In genomic region chr4:130276573-130277176, GRCm38 (mm10) we compare ENCODE assay signal across 23 mouse cellular contexts. TPM values are rescaled to one million over a fixed set of nuclear protein-coding genes. Genes with fewer than 3 reads are reported as not detected.
A peak's percentile ranks its signal among the peaks of the same experiment; 100 is the strongest.
DNase-seq lines count a peak whose midpoint lies in the region; ATAC-seq and TF ChIP-seq lines count a peak whose summit lies in the region.
"Had no signal": no experiment of that assay in that cellular context is flagged by ENCODE, and none has a peak within 500 bp of the region (broad histone marks: within the 10 kb centered on the region; RNA-seq: fewer than 3 reads in every experiment).

No protein-coding gene starts in this region.

- ATAC-seq in forebrain, embryonic 12.5 days (ENCODE audit: low FRiP score) = no peak
- ATAC-seq in forebrain, embryonic 11.5 days (replicated peaks; ENCODE audit: low FRiP score) = no peak
- no peak for ATAC-seq in midbrain, embryonic 11.5 days (ENCODE audit: low FRiP score)
- ATAC-seq in midbrain, postnatal 0 days (ENCODE audit: low FRiP score) = no peak
- peak; percentile 50 for ATAC-seq in intestine, postnatal 0 days
- ATAC-seq in heart, embryonic 11.5 days (replicated peaks; ENCODE audit: insufficient number of reproducible peaks, low FRiP score, low TSS enrichment) = no peak
- ATAC-seq: lung, postnatal 0 days; Patski had no signal

- no peak overlapping the region for H3K27ac ChIP-seq in forebrain, embryonic 12.5 days
- no peak overlapping the region for H3K27ac ChIP-seq in forebrain, embryonic 11.5 days (ENCODE audit: low read depth, low read length)
- no peak overlapping the region for H3K27ac ChIP-seq in midbrain, embryonic 11.5 days (ENCODE audit: low read depth, low read length)
- no peak overlapping the region for H3K27ac ChIP-seq in midbrain, postnatal 0 days (ENCODE audit: low read depth, low read length)
- no peak overlapping the region for H3K27ac ChIP-seq in intestine, postnatal 0 days (ENCODE audit: low read depth, low read length)
- H3K27ac ChIP-seq in heart, embryonic 11.5 days (ENCODE audit: low read depth, low read length) = no peak overlapping the region
- H3K27ac ChIP-seq: embryonic facial prominence, embryonic 15.5 days; liver, embryonic 13.5 days had no signal

- H3K4me1 ChIP-seq in forebrain, embryonic 12.5 days = peaks cover 30% of the 10 kb centered on the region
- H3K4me1 ChIP-seq in forebrain, embryonic 11.5 days (replicated peaks; ENCODE audit: control insufficient read depth, insufficient read depth, low read length) = peaks cover 3% of the 10 kb centered on the region; the same call in 1 of the 2 replicates
- peaks cover 14% of the 10 kb centered on the region for H3K4me1 ChIP-seq in midbrain, embryonic 11.5 days (ENCODE audit: control insufficient read depth, insufficient read depth, low read length)
- no peaks in the 10 kb centered on the region for H3K4me1 ChIP-seq in midbrain, postnatal 0 days (ENCODE audit: insufficient read depth, low read length)
- peaks cover 3% of the 10 kb centered on the region; the same call in 1 of the 2 replicates for H3K4me1 ChIP-seq in intestine, postnatal 0 days (replicated peaks; ENCODE audit: control insufficient read depth, insufficient read depth, low read length)
- peaks cover 17% of the 10 kb centered on the region for H3K4me1 ChIP-seq in heart, embryonic 11.5 days (ENCODE audit: control insufficient read depth, insufficient read depth, low read length)

- peak overlapping the region; percentile 25; the same call in 1 of the 2 replicates for H3K9ac ChIP-seq in forebrain, embryonic 12.5 days
- H3K9ac ChIP-seq in forebrain, embryonic 11.5 days (ENCODE audit: low read length) = no peak overlapping the region
- no peak overlapping the region for H3K9ac ChIP-seq in midbrain, embryonic 11.5 days (ENCODE audit: low read length)
- no peak overlapping the region for H3K9ac ChIP-seq in midbrain, postnatal 0 days (replicated peaks; ENCODE audit: low read length, poor library complexity, severe bottlenecking)
- H3K9ac ChIP-seq in intestine, postnatal 0 days (ENCODE audit: low read depth, low read length) = peak overlapping the region; percentile 7; the same call in 1 of the 2 replicates
- no peak overlapping the region for H3K9ac ChIP-seq in heart, embryonic 11.5 days (ENCODE audit: low read depth, low read length)
- H3K9ac ChIP-seq: embryonic facial prominence, embryonic 15.5 days; liver, embryonic 13.5 days had no signal

- TF ChIP-seq CTCF in midbrain, postnatal 0 days (IDR thresholded peaks at IDR 0.05) = no peak
- TF ChIP-seq CTCF in intestine, postnatal 0 days (IDR thresholded peaks at IDR 0.05; ENCODE audit: low read depth) = no peak

- intact Hi-C loops in left cerebral cortex, postnatal 4 days (cut with DNase I) = no loop called here

- DNase-seq in forebrain, embryonic 11.5 days (ENCODE audit: low spot score) = no peak
- peak; percentile 64 for DNase-seq in midbrain, embryonic 11.5 days (ENCODE audit: low spot score, missing footprints)
- DNase-seq in midbrain, postnatal 0 days (ENCODE audit: low spot score) = no peak
- DNase-seq in brain, adult 2 months (ENCODE audit: low read depth, low spot score) = peak; percentile 32
- no peak for DNase-seq in left cerebral cortex, postnatal 4 days
- DNase-seq: B cell, adult 2 months; gastrocnemius, postnatal 10 days; heart, postnatal 10 days; kidney, adult 11 months; kidney, postnatal 10 days; liver, embryonic 13.5 days; right cerebral cortex, postnatal 4 days had no signal

- WGBS in forebrain, embryonic 12.5 days = 77% methylated on average over 7 of the region's 7 CpGs
- 68% methylated on average over 7 of the region's 7 CpGs for WGBS in forebrain, embryonic 11.5 days
- 70% methylated on average over 7 of the region's 7 CpGs for WGBS in midbrain, embryonic 11.5 days
- 77% methylated on average over 7 of the region's 7 CpGs for WGBS in midbrain, postnatal 0 days
- 30% methylated on average over 7 of the region's 7 CpGs for WGBS in intestine, postnatal 0 days
- WGBS in heart, embryonic 11.5 days (ENCODE audit: insufficient replicate concordance) = 60% methylated on average over 7 of the region's 7 CpGs

- H3K4me3 ChIP-seq in forebrain, embryonic 12.5 days (replicated peaks) = no peak overlapping the region
- H3K4me3 ChIP-seq in forebrain, embryonic 11.5 days (ENCODE audit: low read depth, low read length) = no peak overlapping the region
- no peak overlapping the region for H3K4me3 ChIP-seq in midbrain, embryonic 11.5 days (ENCODE audit: low read depth, low read length)
- no peak overlapping the region for H3K4me3 ChIP-seq in midbrain, postnatal 0 days (ENCODE audit: low read depth, low read length)
- no peak overlapping the region for H3K4me3 ChIP-seq in intestine, postnatal 0 days (ENCODE audit: low read depth, low read length)
- no peak overlapping the region for H3K4me3 ChIP-seq in heart, embryonic 11.5 days (ENCODE audit: low read depth, low read length)
- H3K4me3 ChIP-seq: liver, embryonic 13.5 days had no signal

- peaks cover 11% of the 10 kb centered on the region; the same call in 1 of the 2 replicates for H3K27me3 ChIP-seq in forebrain, embryonic 12.5 days
- peaks cover 2% of the 10 kb centered on the region; the same call in 1 of the 2 replicates for H3K27me3 ChIP-seq in forebrain, embryonic 11.5 days (ENCODE audit: control insufficient read depth, insufficient read depth, low read length)
- no peaks in the 10 kb centered on the region for H3K27me3 ChIP-seq in midbrain, embryonic 11.5 days (ENCODE audit: control insufficient read depth, insufficient read depth, low read length)
- H3K27me3 ChIP-seq in midbrain, postnatal 0 days (ENCODE audit: insufficient read depth, low read length) = no peaks in the 10 kb centered on the region
- peaks cover 14% of the 10 kb centered on the region; the same call in 1 of the 2 replicates for H3K27me3 ChIP-seq in intestine, postnatal 0 days (replicated peaks; ENCODE audit: control insufficient read depth, insufficient read depth, low read length)
- H3K27me3 ChIP-seq in heart, embryonic 11.5 days (ENCODE audit: control insufficient read depth, insufficient read depth, low read length) = peaks cover 70% of the 10 kb centered on the region
- H3K27me3 ChIP-seq: Patski had no signal

- H3K4me2 ChIP-seq in forebrain, embryonic 12.5 days = no peak overlapping the region
- H3K4me2 ChIP-seq in forebrain, embryonic 11.5 days (ENCODE audit: low read depth, low read length, severe bottlenecking) = no peak overlapping the region
- no peak overlapping the region for H3K4me2 ChIP-seq in midbrain, embryonic 11.5 days
- no peak overlapping the region for H3K4me2 ChIP-seq in midbrain, postnatal 0 days (ENCODE audit: low read depth, low read length, poor library complexity, severe bottlenecking)
- no peak overlapping the region; the same call in 1 of the 2 replicates for H3K4me2 ChIP-seq in intestine, postnatal 0 days (replicated peaks; ENCODE audit: low read depth)
- no peak overlapping the region for H3K4me2 ChIP-seq in heart, embryonic 11.5 days
- H3K4me2 ChIP-seq: liver, embryonic 13.5 days had no signal

- H3K9me3 ChIP-seq in forebrain, embryonic 12.5 days = no peaks in the 10 kb centered on the region
- no peaks in the 10 kb centered on the region for H3K9me3 ChIP-seq in forebrain, embryonic 11.5 days (ENCODE audit: control insufficient read depth, low read length)
- H3K9me3 ChIP-seq in midbrain, embryonic 11.5 days (ENCODE audit: control insufficient read depth, low read length) = no peaks in the 10 kb centered on the region
- H3K9me3 ChIP-seq in midbrain, postnatal 0 days (ENCODE audit: low read length) = no peaks in the 10 kb centered on the region
- no peaks in the 10 kb centered on the region for H3K9me3 ChIP-seq in intestine, postnatal 0 days (ENCODE audit: control insufficient read depth)
- H3K9me3 ChIP-seq in heart, embryonic 11.5 days (replicated peaks; ENCODE audit: control insufficient read depth, low read length) = no peaks in the 10 kb centered on the region
- H3K9me3 ChIP-seq: embryonic facial prominence, embryonic 15.5 days; liver, embryonic 13.5 days had no signal

- H3K36me3 ChIP-seq in forebrain, embryonic 12.5 days (replicated peaks) = no peaks in the 10 kb centered on the region
- no peaks in the 10 kb centered on the region for H3K36me3 ChIP-seq in forebrain, embryonic 11.5 days (ENCODE audit: control insufficient read depth, insufficient read depth, low read length)
- no peaks in the 10 kb centered on the region for H3K36me3 ChIP-seq in midbrain, embryonic 11.5 days (ENCODE audit: control insufficient read depth, insufficient read depth, low read length)
- no peaks in the 10 kb centered on the region for H3K36me3 ChIP-seq in midbrain, postnatal 0 days (ENCODE audit: insufficient read depth, low read length)
- no peaks in the 10 kb centered on the region for H3K36me3 ChIP-seq in intestine, postnatal 0 days (ENCODE audit: control insufficient read depth, insufficient read depth)
- H3K36me3 ChIP-seq in heart, embryonic 11.5 days (ENCODE audit: control insufficient read depth, insufficient read depth, low read length) = no peaks in the 10 kb centered on the region
- H3K36me3 ChIP-seq: embryonic facial prominence, embryonic 15.5 days; liver, embryonic 13.5 days had no signal

RNA-seq across cellular contexts. Expression of gene Serinc2, which starts 2.3 kb away (rescaled TPM):
- polyA plus RNA-seq in forebrain, embryonic 12.5 days (2016; fragmentation: Nextera tagmentation; extraction: Ambion mirVana) = 88.9 and 95.5 TPM in 2 replicates
- polyA plus RNA-seq in forebrain, embryonic 11.5 days (2014; fragmentation: Nextera tagmentation; extraction: Ambion mirVana) = 83.4 and 86.8 TPM in 2 replicates
- 44.0 and 50.9 TPM in 2 replicates for polyA plus RNA-seq in midbrain, embryonic 11.5 days (2014; fragmentation: Nextera tagmentation; extraction: Ambion mirVana)
- total RNA-seq in midbrain, postnatal 0 days (2014; rRNA removed) = 12.6 and 13.5 TPM in 2 replicates
- 11.1 and 12.3 TPM in 2 replicates for polyA plus RNA-seq in midbrain, postnatal 0 days (2015; fragmentation: Nextera tagmentation; extraction: Ambion mirVana)
- 21.5 and 26.1 TPM in 2 replicates for polyA plus RNA-seq in intestine, postnatal 0 days (2015; fragmentation: Nextera tagmentation; extraction: Ambion mirVana)
- 10.8 and 11.6 TPM in 2 replicates for polyA plus RNA-seq in heart, embryonic 11.5 days (2014; fragmentation: Nextera tagmentation; extraction: Ambion mirVana)
- 1 to 10 TPM; 8.5 to 9.2 TPM for total RNA-seq in left cerebral cortex, postnatal 4 days (2021)

RNA-seq across cellular contexts. Expression of gene Fabp3, which starts 31.7 kb away (rescaled TPM):
- polyA plus RNA-seq in forebrain, embryonic 12.5 days (2016; fragmentation: Nextera tagmentation; extraction: Ambion mirVana) = 18.8 and 22.3 TPM in 2 replicates
- polyA plus RNA-seq in forebrain, embryonic 11.5 days (2014; fragmentation: Nextera tagmentation; extraction: Ambion mirVana) = 10.7 and 10.9 TPM in 2 replicates
- 16.7 and 18.6 TPM in 2 replicates for polyA plus RNA-seq in midbrain, embryonic 11.5 days (2014; fragmentation: Nextera tagmentation; extraction: Ambion mirVana)
- total RNA-seq in midbrain, postnatal 0 days (2014; rRNA removed) = 143 and 179 TPM in 2 replicates
- 394 and 409 TPM in 2 replicates for polyA plus RNA-seq in midbrain, postnatal 0 days (2015; fragmentation: Nextera tagmentation; extraction: Ambion mirVana)
- 5.0 and 7.1 TPM in 2 replicates for polyA plus RNA-seq in intestine, postnatal 0 days (2015; fragmentation: Nextera tagmentation; extraction: Ambion mirVana)
- 514 and 562 TPM in 2 replicates for polyA plus RNA-seq in heart, embryonic 11.5 days (2014; fragmentation: Nextera tagmentation; extraction: Ambion mirVana)
- total RNA-seq in left cerebral cortex, postnatal 4 days (2021) = 100 to 1,000 TPM; 192 to 199 TPM

RNA-seq across cellular contexts. Expression of gene Gm10570, which starts 31.8 kb away (rescaled TPM):
- not detected in 2 replicates for polyA plus RNA-seq in forebrain, embryonic 12.5 days (2016; fragmentation: Nextera tagmentation; extraction: Ambion mirVana)
- polyA plus RNA-seq in forebrain, embryonic 11.5 days (2014; fragmentation: Nextera tagmentation; extraction: Ambion mirVana) = not detected in 2 replicates
- polyA plus RNA-seq in midbrain, embryonic 11.5 days (2014; fragmentation: Nextera tagmentation; extraction: Ambion mirVana) = not detected in 2 replicates
- total RNA-seq in midbrain, postnatal 0 days (2014; rRNA removed) = 2.1 TPM in 1 of 2 replicates, not detected in the other
- polyA plus RNA-seq in midbrain, postnatal 0 days (2015; fragmentation: Nextera tagmentation; extraction: Ambion mirVana) = 1.5 and 1.9 TPM in 2 replicates
- polyA plus RNA-seq in intestine, postnatal 0 days (2015; fragmentation: Nextera tagmentation; extraction: Ambion mirVana) = not detected in 2 replicates
- polyA plus RNA-seq in heart, embryonic 11.5 days (2014; fragmentation: Nextera tagmentation; extraction: Ambion mirVana) = 0.82 TPM in 1 of 2 replicates, not detected in the other
- total RNA-seq in left cerebral cortex, postnatal 4 days (2021) = 1 to 10 TPM; 1.0 to 1.7 TPM
- total RNA-seq: adrenal gland, postnatal 4 days; gastrocnemius, postnatal 10 days; left cerebral cortex, postnatal 14 days had no signal
- polyA plus RNA-seq: liver, embryonic 13.5 days; Patski; thymus, postnatal 0 days had no signal

RNA-seq across cellular contexts. Expression of gene Gm853, which starts 54.5 kb away (rescaled TPM):
- polyA plus RNA-seq in forebrain, embryonic 12.5 days (2016; fragmentation: Nextera tagmentation; extraction: Ambion mirVana) = not detected in 2 replicates
- polyA plus RNA-seq in forebrain, embryonic 11.5 days (2014; fragmentation: Nextera tagmentation; extraction: Ambion mirVana) = 0.39 TPM in 1 of 2 replicates, not detected in the other
- not detected in 2 replicates for polyA plus RNA-seq in midbrain, embryonic 11.5 days (2014; fragmentation: Nextera tagmentation; extraction: Ambion mirVana)
- total RNA-seq in midbrain, postnatal 0 days (2014; rRNA removed) = 0.49 TPM in 1 of 2 replicates, not detected in the other
- not detected in 2 replicates for polyA plus RNA-seq in midbrain, postnatal 0 days (2015; fragmentation: Nextera tagmentation; extraction: Ambion mirVana)
- polyA plus RNA-seq in intestine, postnatal 0 days (2015; fragmentation: Nextera tagmentation; extraction: Ambion mirVana) = not detected in 2 replicates
- not detected in 2 replicates for polyA plus RNA-seq in heart, embryonic 11.5 days (2014; fragmentation: Nextera tagmentation; extraction: Ambion mirVana)
- total RNA-seq in left cerebral cortex, postnatal 4 days (2021) = not detected
- total RNA-seq: adrenal gland, postnatal 4 days; gastrocnemius, postnatal 10 days; heart, adult 8-10 months; heart, postnatal 10 days; left cerebral cortex, postnatal 14 days had no signal
- polyA plus RNA-seq: embryonic facial prominence, embryonic 15.5 days; liver, embryonic 13.5 days; lung, postnatal 0 days; neural tube, embryonic 14.5 days had no signal

Comparison
In these comparisons a context has a peak if more than half of its experiments do, and no peak if none do; other contexts are left out.
1. H3K9ac ChIP-seq: peak in forebrain, embryonic 12.5 days (single experiment) and intestine, postnatal 0 days (single experiment); none in forebrain, embryonic 11.5 days (single experiment), midbrain, embryonic 11.5 days (single experiment), midbrain, postnatal 0 days (single experiment) and heart, embryonic 11.5 days (single experiment).
2. DNase-seq: peak in midbrain, embryonic 11.5 days (single experiment) and brain, adult 2 months (single experiment); none in forebrain, embryonic 11.5 days (single experiment), midbrain, postnatal 0 days (single experiment) and left cerebral cortex, postnatal 4 days (single experiment).
3. RNA of gene Fabp3, which starts 31.7 kb away (polyA plus RNA-seq): 514 to 562 TPM in heart, embryonic 11.5 days and 394 to 409 TPM in midbrain, postnatal 0 days; 18.8 to 22.3 TPM in forebrain, embryonic 12.5 days, 16.7 to 18.6 TPM in midbrain, embryonic 11.5 days, 10.7 to 10.9 TPM in forebrain, embryonic 11.5 days and 5.0 to 7.1 TPM in intestine, postnatal 0 days; every median in the first group is over 10 times any median in the second.